Mouse (Mus musculus): ENCODE results near the gene Sall2.
"Not testable (repeated sequence)": the region's sequence is repeated elsewhere in the genome, so short reads cannot be mapped to it uniquely, and the experiment has no call there.

The Sall2 gene

GRCm38 (mm10) chr14:52327910-52328812, at the start of gene Sall2:
Sall2 (minus strand) TSS chr14:52328762.
- DNase-seq (ENCODE audit: low read depth, low spot score): no peak

- no peak for DNase-seq (ENCODE audit: low read depth, low spot score)
Observed at GRCm38 (mm10) chr14:52368741-52369140, 40.2 kb upstream of the Sall2 start.

GRCm38 (mm10) chr14:52356308-52356707, 27.7 kb upstream of the Sall2 start, which contains the start of gene Olfr1513:
Olfr1513 (minus strand) TSS chr14:52356408.
- DNase-seq (ENCODE audit: low read depth, low spot score): no peak

- no peak for DNase-seq (ENCODE audit: low read depth, low spot score)
Observed at GRCm38 (mm10) chr14:52339512-52339852, 10.9 kb upstream of the Sall2 start.

GRCm38 (mm10) chr14:52338751-52339511, 10.4 kb upstream of the Sall2 start:
- peak; percentile 78 for DNase-seq (ENCODE audit: low read depth, low spot score)

- no peak for DNase-seq (ENCODE audit: low read depth, low spot score)
Observed at GRCm38 (mm10) chr14:52332171-52332570, 3.6 kb upstream of the Sall2 start.

GRCm38 (mm10) chr14:52331069-52331750, 2.6 kb upstream of the Sall2 start:
- DNase-seq (ENCODE audit: low read depth, low spot score): no peak

GRCm38 (mm10) chr14:52327375-52327901, 1.1 kb downstream of the Sall2 start:
- DNase-seq (ENCODE audit: low read depth, low spot score): no peak

- no peak for DNase-seq (ENCODE audit: low read depth, low spot score)
Observed at GRCm38 (mm10) chr14:52325890-52326289, 2.7 kb downstream of the Sall2 start.

GRCm38 (mm10) chr14:52319361-52319760, 9.2 kb downstream of the Sall2 start:
- DNase-seq (ENCODE audit: low read depth, low spot score): no peak

GRCm38 (mm10) chr14:52316441-52317225, 11.9 kb downstream of the Sall2 start:
- DNase-seq (ENCODE audit: low read depth, low spot score): peak; percentile 48

GRCm38 (mm10) chr14:52315792-52316440, 12.6 kb downstream of the Sall2 start:
- peak; percentile 61 for DNase-seq (ENCODE audit: low read depth, low spot score)

GRCm38 (mm10) chr14:52315283-52315780, 13.2 kb downstream of the Sall2 start:
- no peak for DNase-seq (ENCODE audit: low read depth, low spot score)

GRCm38 (mm10) chr14:52314808-52315150, 13.8 kb downstream of the Sall2 start:
- no peak for DNase-seq (ENCODE audit: low read depth, low spot score)

- no peak for DNase-seq (ENCODE audit: low read depth, low spot score)
Observed at GRCm38 (mm10) chr14:52313931-52314807, 14.4 kb downstream of the Sall2 start.

GRCm38 (mm10) chr14:52310906-52311305, 17.7 kb downstream of the Sall2 start:
- DNase-seq (ENCODE audit: low read depth, low spot score): no peak

GRCm38 (mm10) chr14:52310343-52310742, 18.2 kb downstream of the Sall2 start:
- not testable (repeated sequence) for DNase-seq (ENCODE audit: low read depth, low spot score)

- no peak for DNase-seq (ENCODE audit: low read depth, low spot score)
Observed at GRCm38 (mm10) chr14:52306100-52306499, 22.5 kb downstream of the Sall2 start.

GRCm38 (mm10) chr14:52304644-52305271, 23.8 kb downstream of the Sall2 start, which contains the start of gene Mettl3:
Mettl3 (minus strand) TSS chr14:52305128.
- peak; percentile 94 for DNase-seq (ENCODE audit: low read depth, low spot score)
